Mouse (Mus musculus): ENCODE data around the gene Smdt1.

- no peak for TF ChIP-seq MYC (IDR thresholded peaks at IDR 0.05; ENCODE audit: low read depth, low read length)
- no peak for TF ChIP-seq SMC3 (IDR thresholded peaks at IDR 0.05; ENCODE audit: low read depth, low read length)
- TF ChIP-seq CTCF (IDR thresholded peaks at IDR 0.05 in 2 of 3, conservative IDR thresholded peaks at IDR 0.05 in 1 of 3; ENCODE audit: control insufficient read depth in 1 of 3, insufficient read depth in 1 of 3, low read depth in 2 of 3, low read length in 3 of 3, poor library complexity in 1 of 3, severe bottlenecking in 1 of 3): no peak
- TF ChIP-seq MAX (IDR thresholded peaks at IDR 0.05; ENCODE audit: low read length): no peak
- no peak; a peak in 1 of 4 replicates for TF ChIP-seq EP300 (IDR thresholded peaks at IDR 0.05; ENCODE audit: low read depth in 1 of 2, low read length in 2 of 2)
- TF ChIP-seq TBP (IDR thresholded peaks at IDR 0.05; ENCODE audit: low read depth, low read length): 0 out of 2 replicates have a peak, but pooled peaks have one; percentile 6
- no peak for TF ChIP-seq NRF1 (IDR thresholded peaks at IDR 0.05; ENCODE audit: insufficient read depth, low read depth, low read length, poor library complexity, severe bottlenecking)
- TF ChIP-seq POLR2A (IDR thresholded peaks at IDR 0.05; ENCODE audit: control insufficient read depth in 1 of 2, insufficient read depth in 1 of 2, low read depth in 1 of 2, low read length in 2 of 2, poor library complexity in 1 of 2): peak; percentile 8 to 60; a peak in 2 of 4 replicates
- TF ChIP-seq UBTF (IDR thresholded peaks at IDR 0.05; ENCODE audit: borderline replicate concordance, insufficient read depth, low read depth, low read length): peak; percentile 85; the same call in 1 of the 2 replicates
- no peak for TF ChIP-seq ZC3H11A (IDR thresholded peaks at IDR 0.05; ENCODE audit: low read depth, low read length)
These were observed 2.3 kb downstream of the Smdt1 start for GRCm38 (mm10) chr15:82341036-82341501.
